Mouse (Mus musculus) c-Kit-positive CD71-negative TER-119-negative erythroid progenitor cells, embryonic 14.5 days (primary cell): Measurements from ENCODE around the gene Tor1aip2.

Experiments
- DNase-seq: peaks from one replicate; pipeline ENCODE4 v3.0.0-alpha.2; 2013; ENCODE audit warnings: low read depth

The Tor1aip2 gene

DNA sequence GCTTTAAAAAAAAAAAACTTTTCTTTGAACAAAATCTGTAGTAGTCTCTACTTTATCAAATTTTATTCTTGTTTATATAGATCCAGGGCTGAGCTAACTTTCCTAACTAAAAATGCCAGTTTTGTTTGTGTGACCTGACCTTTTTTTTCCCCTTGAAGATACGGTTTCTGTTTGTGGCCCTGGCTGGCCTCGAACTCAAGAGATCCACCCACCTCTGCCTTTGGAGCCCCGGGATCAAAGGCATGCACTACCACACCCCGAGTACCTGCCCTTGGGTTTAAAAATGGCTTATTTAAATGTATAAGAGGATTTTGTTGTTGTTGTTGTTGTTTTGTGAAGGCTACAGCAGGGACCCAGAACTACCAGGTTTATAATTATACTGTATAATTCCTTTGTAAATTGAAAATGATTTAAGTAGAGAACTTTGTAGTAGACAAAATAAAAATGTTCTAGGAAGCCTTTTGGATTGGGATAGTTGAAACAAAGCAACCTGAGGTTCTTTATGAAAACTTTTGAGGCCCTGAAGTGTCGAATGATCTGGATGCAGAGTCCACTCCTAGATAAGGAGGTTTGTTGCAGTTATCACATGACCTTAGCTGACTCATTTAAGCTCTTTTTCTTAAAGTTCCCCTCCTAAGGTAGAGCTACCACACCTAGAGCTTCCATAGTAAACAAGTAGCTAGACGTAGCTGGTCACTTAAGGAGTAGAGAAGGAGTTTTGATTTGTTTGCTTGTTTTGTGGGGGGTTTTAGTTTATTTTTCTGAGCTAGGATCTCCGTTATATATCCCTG is 6.4 kb downstream of the Tor1aip2 start:
- no peak for DNase-seq

DNA sequence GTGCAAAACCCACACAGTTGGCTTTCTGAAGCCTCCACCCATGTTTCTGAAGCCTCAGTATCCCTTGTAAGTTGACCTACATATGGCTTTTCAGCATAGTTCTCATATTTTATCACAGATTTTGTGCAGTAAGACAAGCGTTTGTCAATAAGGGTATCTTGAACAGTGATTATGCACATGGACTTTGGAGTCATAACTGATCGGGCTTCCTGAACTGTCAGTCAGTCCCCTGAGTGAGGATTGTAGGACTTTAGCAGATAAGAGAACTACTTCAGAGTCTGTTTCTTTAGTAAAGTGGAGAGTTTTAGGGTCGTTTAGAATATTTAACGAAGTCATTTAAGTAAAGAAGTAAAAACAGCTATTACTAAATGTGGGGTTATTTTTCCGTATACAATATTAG is 7.3 kb downstream of the Tor1aip2 start:
- no peak for DNase-seq

DNA sequence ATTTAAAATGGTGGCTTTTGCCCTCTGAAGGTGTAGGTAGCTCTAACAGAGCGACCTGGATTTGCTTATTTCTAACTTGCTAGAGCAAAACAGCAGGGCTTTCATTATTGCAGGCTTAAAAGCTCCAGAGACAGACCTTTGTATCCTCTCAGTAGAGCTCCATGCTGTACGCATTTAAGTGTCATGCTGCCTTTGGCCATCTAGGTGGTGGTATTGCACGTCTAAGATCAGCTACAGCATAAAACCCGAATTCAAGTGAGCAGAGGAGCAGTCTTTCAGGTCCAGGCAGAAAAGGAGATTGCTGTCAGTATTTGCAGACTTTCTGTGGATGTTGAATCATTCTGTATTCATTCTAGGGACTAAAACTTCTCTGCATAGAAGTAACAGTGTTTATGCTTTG is 7.8 kb downstream of the Tor1aip2 start:
- DNase-seq: no peak

DNA sequence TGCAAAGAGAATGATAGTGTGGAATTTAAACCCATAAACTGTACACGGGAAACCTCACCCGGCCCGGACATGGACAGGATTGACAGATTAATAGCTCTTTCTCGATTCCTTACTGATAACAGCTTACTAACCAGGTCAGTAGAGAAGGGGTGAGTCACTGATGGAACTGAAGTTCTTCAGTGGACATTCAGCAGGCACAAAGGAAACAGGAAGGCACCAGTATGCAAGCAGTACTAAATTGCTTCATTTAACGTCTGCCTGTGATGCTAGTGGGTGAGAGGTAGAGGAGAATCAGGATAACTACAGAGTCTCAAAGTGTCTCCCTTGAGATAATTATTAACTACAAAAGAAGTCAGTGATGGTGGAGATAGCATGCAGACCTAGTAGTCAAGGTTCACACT is 9.0 kb downstream of the Tor1aip2 start:
- no peak for DNase-seq

DNA sequence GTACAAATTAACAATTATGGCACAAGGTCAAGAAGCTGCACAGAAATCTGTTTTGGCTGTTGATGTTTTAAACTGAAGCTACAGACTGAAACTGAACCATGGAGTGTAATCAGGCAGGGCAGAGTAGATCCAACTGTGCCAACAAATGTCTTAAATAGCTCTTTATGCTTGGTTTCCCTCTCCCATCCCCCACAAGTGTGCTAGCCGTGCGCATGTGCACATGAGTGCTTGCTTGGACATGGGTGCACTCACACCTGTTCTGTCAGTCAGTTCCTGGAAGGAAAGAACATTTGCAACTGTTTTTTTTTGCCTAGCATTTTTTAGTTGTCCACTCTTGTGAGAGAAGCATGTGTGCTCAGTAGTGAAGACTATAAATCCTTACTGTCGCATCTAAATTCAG is 11.5 kb downstream of the Tor1aip2 start:
- no peak for DNase-seq

DNA sequence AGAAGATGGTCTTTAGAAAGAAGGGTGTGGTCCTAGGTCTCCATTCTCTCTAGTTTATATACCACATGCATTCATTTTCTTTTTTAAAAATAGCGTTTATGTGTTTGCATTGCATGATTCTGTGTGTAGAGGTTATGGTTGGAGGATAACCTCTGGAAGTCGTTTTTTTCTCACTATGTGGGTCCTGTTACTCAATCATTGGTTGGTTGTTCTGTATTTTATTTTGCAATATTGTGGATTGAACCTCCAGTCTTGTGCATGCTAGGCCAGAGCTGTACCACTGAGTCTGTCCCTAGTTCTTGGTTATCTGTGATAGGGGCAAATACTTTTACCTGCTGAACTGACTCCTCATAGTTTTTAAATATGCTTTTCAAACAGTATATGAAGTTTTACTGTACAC is 23.0 kb downstream of the Tor1aip2 start:
- DNase-seq: no peak

DNA sequence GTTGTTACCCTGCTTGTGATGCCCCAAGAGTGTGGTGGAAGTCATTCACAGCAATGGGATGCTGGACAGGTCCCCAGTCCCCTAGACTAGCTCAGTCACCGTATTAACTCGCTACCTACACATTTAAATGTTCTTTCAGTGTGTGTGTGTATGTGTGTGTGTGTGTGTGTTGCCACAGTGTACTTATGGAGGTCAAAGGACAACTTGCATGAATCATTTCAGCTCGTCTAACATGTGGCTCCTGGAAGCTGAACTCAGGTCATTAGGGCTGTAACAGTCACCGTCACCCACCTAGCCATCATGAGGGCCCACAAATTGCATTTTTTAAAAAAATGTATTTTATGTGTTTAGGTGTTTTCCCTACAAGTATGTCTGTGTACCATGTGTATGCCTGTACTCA is 27.0 kb downstream of the Tor1aip2 start:
- DNase-seq: no peak

DNA sequence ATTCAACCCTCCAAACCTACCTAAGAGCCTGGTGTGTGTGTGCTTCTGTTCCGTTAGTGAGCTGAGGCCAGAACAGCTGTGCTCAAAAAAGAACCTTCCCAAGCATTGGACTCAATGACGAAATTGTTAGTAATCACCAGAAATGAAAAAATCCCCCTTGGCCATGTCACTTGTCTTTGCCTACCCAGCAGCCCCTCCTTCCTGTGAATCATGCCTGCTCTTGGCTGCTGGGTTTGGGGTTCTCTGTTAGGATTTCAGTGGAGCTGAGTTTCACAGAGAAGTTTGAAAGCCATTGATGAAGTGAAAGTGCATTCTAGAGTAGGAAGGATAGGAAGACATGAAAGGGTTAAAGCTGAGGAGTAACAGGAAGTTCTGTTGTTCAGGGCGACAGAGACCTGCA is 30.9 kb downstream of the Tor1aip2 start:
- DNase-seq: no peak

DNA sequence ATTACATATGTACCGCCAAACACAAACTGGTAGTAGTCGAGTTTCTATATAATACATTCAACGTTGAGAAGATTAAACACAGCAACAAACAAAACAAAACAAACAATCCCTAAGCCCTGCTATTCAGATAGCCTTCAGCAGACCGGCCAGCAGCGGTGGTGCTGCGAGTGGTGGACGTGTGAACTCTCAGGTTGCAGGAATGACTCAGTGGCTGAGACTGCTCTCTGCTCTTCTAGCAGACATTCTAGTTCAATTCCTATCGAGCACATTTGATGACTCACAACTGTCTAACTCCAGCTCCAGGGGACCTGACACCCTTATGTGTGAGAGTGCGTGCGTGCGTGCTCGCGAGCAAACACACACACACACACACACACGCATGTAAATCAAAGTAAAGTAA is 34.9 kb downstream of the Tor1aip2 start:
- DNase-seq: no peak

DNA sequence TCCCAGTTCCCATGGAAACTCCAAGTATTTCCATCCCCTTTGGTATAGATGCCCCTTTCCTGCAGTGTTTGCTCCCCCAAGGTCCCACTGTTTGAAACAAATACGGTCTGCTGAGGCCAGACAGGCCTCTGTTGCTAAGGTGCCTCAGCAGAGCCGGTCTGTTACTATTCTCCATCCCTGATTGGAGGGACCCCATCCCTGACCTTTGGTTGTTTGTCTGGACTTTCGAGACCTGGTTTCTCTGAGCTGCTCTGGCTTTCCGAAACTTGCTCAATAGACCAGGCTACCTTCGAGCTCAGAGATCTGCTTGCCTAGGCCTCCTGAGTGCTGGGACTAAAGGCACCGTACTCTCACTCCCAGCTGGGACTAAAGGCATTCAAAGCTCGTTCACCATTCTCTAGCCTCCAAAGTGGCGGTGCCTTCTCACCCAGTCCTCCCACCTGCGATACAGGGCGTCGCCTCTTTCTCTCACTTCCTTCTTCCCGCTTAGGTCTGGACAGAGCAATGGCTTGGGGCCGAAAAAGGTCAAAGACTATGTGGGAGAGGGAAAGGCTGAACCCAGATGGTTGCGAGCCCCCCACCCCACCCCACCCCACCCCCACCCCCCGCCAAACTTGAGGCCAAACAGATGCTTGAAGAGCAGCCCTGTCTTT is 38.1 kb downstream of the Tor1aip2 start:
- no peak for DNase-seq

DNA sequence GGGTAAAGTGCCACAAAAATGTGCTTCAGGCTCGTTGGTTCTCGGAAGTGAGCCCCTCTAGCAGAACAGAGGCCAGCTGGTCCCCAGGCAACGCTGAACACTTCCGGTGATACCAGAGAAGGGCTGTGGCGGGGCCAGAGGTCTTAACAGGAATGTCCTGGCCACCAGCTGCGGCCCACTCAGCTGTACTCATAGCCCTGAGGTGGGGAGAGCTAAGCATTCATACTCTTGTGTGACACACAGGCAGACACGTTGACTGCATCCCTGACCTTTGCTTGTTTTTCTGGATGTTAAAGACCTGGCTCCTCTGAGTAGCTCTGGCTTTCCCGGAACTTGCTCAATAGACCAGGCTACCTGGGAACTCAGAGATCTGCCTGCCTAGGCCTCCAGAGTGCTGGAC is 39.4 kb downstream of the Tor1aip2 start:
- no peak for DNase-seq

DNA sequence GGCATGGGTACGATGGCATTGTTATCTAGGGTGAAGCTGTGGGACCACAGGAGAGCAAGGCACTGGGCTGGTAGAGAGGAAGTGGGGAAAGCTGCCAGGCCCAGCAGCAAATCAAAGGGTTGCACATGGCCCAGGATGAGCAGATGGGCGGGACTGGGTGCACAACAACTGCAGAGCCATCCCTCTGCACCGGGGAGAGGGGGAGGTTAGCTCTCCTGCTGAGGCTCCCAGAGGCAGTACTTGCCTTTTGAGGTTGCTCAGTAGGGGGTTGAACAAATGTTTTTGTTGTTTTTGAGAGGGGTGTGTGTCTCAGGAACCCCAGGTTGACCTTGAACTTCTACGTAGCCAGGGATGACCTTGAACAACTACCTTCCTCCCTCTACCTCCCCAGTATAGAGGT is 41.3 kb downstream of the Tor1aip2 start:
- no peak for DNase-seq

DNA sequence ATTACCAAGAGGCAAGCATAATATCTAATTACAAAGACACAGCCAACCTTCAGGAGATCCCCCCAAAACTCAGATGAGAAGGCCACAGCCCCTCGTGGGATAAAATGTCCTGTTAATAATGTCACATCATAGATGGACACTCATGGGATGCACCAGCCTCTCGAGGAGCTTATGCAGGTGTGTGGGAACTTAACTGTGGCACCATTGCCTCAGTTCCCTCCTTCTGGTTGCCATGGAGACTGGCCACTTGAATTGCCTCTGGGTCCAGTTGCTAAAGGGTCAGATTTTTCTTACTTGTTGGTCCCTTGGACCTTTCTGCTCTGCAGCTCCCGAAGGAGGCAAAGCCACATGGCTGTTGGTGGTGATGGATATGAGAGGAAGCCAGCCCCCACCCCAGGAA is 42.5 kb downstream of the Tor1aip2 start:
- DNase-seq: no peak

DNA sequence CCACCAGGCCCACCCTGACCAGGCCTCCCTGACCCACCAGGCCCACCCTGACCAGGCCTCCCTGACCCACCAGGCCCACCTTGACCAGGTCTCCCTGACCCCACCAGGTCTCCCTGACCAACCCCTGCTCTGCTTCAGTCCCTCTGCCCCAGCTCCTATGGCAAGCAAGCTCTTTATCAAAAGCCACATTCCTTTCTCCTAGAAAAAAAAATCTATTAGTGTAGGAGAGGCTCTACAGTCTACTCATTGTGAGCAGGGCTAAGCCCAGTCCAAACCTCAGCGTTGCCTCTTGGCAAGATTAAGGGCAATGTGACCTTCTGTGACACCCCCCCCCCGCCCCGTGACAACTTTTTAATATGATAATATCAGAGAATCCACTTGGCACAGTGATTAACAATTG is 49.4 kb downstream of the Tor1aip2 start:
- DNase-seq: no peak

DNA sequence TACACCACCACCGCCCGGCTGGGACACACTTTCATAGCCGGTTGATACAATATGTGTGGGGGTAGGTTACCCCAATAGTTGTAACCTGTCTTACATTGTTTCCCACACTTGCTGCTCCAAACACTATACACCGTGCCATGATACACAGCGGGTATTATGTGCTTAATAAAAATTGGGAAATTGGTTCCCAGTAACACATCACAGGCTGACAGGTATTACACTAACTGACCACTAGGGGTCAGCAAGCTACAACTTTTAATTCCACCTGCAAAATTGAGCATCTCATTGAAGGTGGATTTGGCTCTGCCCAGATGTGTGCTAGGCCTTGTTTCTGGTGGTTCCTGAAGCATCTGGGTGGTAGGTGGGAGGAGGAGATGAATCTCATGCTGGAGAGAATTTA is 50.6 kb downstream of the Tor1aip2 start:
- peak; percentile 41 for DNase-seq

DNA sequence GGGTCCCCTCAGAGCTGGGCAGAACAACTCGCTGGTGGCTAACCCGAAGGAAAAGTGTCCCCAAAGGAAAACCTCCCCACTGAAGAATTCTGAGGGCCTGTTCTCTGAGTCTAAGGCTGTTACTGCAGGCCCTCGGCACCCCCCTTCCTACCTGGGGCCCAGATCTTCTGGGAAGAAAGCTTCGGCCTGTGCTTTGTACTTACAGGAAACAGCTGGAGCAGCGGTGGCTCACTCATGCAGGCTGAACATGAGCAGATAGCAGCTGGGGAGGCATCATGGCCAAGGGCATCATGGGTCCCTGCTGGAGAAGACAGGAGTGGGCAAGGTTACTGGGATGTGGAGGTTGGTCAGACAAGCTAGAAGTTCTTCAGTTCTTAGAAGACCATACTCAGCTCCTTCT is 52.4 kb downstream of the Tor1aip2 start:
- DNase-seq: no peak

DNA sequence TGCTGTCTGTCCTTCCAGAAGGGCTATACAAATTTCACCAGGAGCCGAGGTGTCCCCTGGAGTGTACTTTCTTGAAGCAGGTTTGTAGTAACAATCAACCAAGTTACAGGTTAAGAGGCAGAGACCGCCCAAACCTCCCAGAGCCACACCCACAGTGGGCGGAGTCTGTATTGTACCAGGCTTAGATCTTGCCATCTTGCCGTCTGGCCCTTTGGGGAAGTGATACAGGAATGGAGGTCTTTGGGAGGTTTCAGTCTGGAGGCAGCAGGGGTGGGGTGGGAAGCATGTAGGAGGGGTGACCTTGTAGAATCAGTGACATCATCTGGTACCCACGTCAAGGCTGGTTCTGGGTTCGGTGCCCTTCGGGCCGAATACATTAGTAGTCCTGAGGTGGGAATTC is 54.4 kb downstream of the Tor1aip2 start:
- DNase-seq: no peak

DNA sequence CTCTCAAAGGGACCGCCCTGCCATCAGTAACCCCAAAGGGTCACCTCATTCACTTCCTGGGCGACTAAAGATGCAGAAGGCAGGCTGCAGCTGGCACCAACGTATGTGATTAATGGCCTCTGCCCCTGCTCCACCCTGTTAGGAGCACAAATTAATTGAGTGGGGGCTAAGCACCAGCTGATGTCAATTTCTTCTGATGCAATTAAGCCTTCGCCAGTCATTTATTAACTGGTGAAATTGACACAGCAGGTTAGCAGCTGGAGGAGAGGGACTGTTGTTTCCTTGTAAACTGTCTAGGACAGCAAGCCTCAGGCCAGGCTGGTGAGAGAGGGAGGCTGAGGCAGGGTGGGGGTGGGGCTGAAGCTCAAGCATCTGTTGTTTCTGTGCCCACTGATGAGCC is 54.8 kb downstream of the Tor1aip2 start:
- no peak for DNase-seq

DNA sequence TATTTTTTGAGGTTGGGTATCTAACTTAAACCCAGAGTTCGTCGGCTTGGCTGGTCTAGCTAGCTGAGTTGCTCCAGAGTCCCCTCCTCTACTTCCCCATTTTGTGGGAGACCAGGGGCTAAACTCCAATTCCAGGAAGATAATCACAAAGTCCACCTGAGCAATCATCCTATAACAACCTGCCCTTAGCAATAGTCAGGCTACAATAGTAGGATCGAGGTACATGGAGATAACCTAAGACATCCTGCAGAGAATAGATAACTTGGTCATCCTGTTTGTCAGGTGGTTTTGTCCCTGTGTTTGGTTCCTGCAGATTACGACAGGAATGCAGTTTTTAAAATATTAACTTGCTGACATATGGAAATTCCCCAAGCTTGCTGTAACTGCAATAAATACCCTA is 56.6 kb downstream of the Tor1aip2 start:
- DNase-seq: no peak

DNA sequence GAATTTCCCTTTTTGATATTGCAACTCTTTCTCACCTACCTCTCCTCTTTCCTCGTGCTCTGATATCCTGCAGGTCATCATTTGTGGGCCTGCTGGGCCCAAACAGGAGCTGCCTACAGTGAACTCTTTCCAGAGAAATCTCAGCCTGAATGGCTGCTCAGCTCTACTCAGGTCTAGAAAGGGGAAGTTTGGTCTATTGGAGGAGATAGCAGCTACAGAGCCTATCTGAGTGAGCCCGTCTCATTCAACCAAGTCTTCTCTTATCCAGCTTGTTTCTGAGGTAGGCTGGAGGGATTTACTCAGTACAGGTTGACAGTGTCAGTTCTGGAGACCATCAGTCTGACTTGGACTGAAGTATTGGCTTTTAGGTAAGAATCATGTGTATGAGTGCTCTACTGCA is 68.6 kb downstream of the Tor1aip2 start:
- DNase-seq: no peak

DNA sequence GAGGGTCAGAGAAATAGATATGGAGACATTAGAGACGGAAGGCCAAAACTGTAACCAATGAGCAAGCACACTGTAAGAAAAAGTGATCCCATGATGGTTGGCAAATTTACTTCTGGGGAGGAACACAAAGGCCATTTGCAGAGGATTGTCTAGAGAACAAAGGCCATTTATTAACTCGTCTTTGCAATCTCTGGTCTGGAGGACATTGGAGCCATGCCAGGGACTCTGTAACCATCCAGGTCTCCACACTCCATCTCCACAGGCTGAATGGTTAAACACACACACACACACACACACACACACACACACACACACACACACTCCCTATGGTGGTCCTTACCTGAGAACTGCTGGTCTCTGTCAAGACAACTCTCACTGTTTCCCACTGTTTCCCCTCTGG is 70.2 kb downstream of the Tor1aip2 start:
- DNase-seq: no peak

DNA sequence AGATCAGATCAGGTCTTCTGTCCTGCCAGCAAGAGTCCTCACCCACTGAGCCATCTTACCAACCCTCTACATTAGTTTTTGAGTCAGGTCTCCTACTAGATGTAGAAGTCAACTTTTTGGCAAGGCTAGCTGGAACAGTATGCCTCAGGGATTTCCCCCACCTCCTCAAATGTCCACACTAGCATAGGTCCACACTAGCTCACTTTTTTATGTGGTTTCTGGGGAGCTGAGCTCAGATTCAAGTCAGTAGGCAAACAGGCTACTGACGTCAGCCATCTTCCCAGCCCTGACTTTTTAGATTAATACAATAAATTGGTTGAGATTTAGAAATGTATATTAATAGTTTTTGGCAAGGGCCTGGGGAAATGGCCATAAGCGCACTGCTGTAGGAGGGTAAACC is 72.2 kb downstream of the Tor1aip2 start:
- no peak for DNase-seq

DNA sequence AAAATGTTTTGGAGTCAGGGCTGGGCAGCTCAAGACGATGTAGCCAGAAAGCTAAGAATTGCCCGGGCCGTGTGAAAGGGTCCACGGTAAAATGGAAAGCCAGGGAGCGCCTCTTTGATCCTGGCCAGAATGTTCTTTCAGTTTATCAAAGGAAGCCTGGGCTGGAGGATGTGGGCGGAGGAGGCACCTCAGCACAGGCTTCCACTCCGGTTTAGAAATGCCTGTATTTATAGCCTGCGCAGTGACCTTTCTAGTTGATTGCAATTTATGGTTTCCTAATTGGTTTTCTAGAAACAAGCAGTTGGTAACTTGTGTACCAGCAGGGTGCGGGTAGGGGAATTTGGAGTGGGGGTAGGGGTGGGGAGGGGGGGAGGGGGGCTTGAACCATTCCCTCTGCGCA is 73.2 kb downstream of the Tor1aip2 start:
- DNase-seq: no peak

DNA sequence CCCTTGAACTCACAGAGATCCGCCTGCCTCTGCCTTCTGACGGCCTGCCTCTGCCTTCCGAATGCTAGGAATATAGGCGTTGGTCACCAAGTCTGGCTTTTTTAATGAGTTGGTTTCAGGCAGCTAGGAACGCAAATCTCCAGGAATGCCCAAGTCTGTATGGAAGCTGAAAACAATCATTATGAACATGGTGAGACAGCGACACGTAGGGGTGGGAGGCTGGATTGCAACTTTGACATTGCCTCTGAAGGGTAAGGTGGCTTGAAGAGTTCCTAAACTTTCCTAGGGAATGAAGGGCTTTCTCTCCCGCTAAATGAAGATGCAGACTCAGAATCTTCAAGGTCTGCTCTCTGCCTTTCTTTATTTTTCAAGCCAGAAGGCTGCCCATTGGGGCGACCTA is 75.9 kb downstream of the Tor1aip2 start:
- DNase-seq: no peak
